Mouse (Mus musculus): Measurements from ENCODE around the gene Hdac7.

Gene Hdac7

GRCm38 (mm10) chr15:97766194-97766593, 78.1 kb downstream of the Hdac7 start:
- DNase-seq: no peak

GRCm38 (mm10) chr15:97765090-97765794, 79.1 kb downstream of the Hdac7 start:
- DNase-seq: peak; percentile 65

- no peak for DNase-seq
Observed at GRCm38 (mm10) chr15:97764532-97764931, 79.8 kb downstream of the Hdac7 start.

GRCm38 (mm10) chr15:97763256-97764049, 80.8 kb downstream of the Hdac7 start:
- DNase-seq: no peak

- peak; percentile 60 for DNase-seq
Observed at GRCm38 (mm10) chr15:97762733-97763132, 81.6 kb downstream of the Hdac7 start.

- no peak for DNase-seq
Observed at GRCm38 (mm10) chr15:97761438-97761837, 82.9 kb downstream of the Hdac7 start.

- DNase-seq: no peak
Observed at GRCm38 (mm10) chr15:97760952-97761351, 83.3 kb downstream of the Hdac7 start.

GRCm38 (mm10) chr15:97760006-97760405, 84.3 kb downstream of the Hdac7 start:
- DNase-seq: no peak

GRCm38 (mm10) chr15:97755361-97755760, 88.9 kb downstream of the Hdac7 start:
- DNase-seq: no peak

GRCm38 (mm10) chr15:97754476-97754875, 89.8 kb downstream of the Hdac7 start:
- no peak for DNase-seq

GRCm38 (mm10) chr15:97752491-97752890, 91.8 kb downstream of the Hdac7 start:
- DNase-seq: no peak

- peak; percentile 54 for DNase-seq
Observed at GRCm38 (mm10) chr15:97751676-97752075, 92.6 kb downstream of the Hdac7 start.

GRCm38 (mm10) chr15:97750697-97751096, 93.6 kb downstream of the Hdac7 start:
- DNase-seq: peak; percentile 91

GRCm38 (mm10) chr15:97749841-97750240, 94.5 kb downstream of the Hdac7 start:
- no peak for DNase-seq

GRCm38 (mm10) chr15:97749397-97749796, 94.9 kb downstream of the Hdac7 start:
- DNase-seq: no peak

GRCm38 (mm10) chr15:97748964-97749363, 95.3 kb downstream of the Hdac7 start:
- no peak for DNase-seq

GRCm38 (mm10) chr15:97748309-97748708, 96.0 kb downstream of the Hdac7 start:
- DNase-seq: no peak

GRCm38 (mm10) chr15:97747486-97747885, 96.8 kb downstream of the Hdac7 start:
- no peak for DNase-seq

- no peak for DNase-seq
Observed at GRCm38 (mm10) chr15:97746748-97747147, 97.6 kb downstream of the Hdac7 start.

GRCm38 (mm10) chr15:97746278-97746677, 98.0 kb downstream of the Hdac7 start:
- DNase-seq: no peak

- peak; percentile 72 for DNase-seq
Observed at GRCm38 (mm10) chr15:97745331-97745730, 99.0 kb downstream of the Hdac7 start.

- DNase-seq: no peak
Observed at GRCm38 (mm10) chr15:97744930-97745329, 99.4 kb downstream of the Hdac7 start.

GRCm38 (mm10) chr15:97743961-97744525, 100.3 kb downstream of the Hdac7 start:
- DNase-seq: no peak

- DNase-seq: no peak
Observed at GRCm38 (mm10) chr15:97743210-97743609, 101.1 kb downstream of the Hdac7 start.
